Mouse (Mus musculus) cerebellum, adult 2 months (tissue): Measurements from ENCODE around the gene Angpt4. TPM values are rescaled to one million over a fixed set of nuclear protein-coding genes. Genes with fewer than 3 reads are reported as not detected.

Source experiments
- DNase-seq, 2 experiments: peaks; one replicate each; pipeline ENCODE4 v3.0.0; 2021
- H3K27ac ChIP-seq: fragments of 200-500 bp; 2 replicates; pipeline ENCODE4 v1.5.1; 2012; ENCODE audit warnings: low read length, control low read depth, inconsistent platforms; ENCODE audit not compliant: insufficient read depth
- H3K27me3 ChIP-seq: fragments of 200-500 bp; 2 replicates; pipeline ENCODE4 v1.6.1; 2012; ENCODE audit warnings: inconsistent platforms, mild to moderate bottlenecking, low read length, moderate library complexity; ENCODE audit not compliant: control insufficient read depth, insufficient read depth
- H3K4me1 ChIP-seq: fragments of 200-500 bp; 2 replicates; pipeline ENCODE4 v1.6.1; 2011; ENCODE audit warnings: low read length; ENCODE audit not compliant: control insufficient read depth, insufficient read depth
- H3K4me3 ChIP-seq: fragments of 200-500 bp; replicated peaks from 2 replicates; pipeline ENCODE3; 2011; ENCODE audit warnings: mild to moderate bottlenecking, low read depth, low read length, control low read depth; ENCODE audit not compliant: insufficient read depth
- CTCF ChIP-seq: fragments of 200-500 bp; IDR thresholded peaks from 2 replicates; pipeline ENCODE4 v1.5.1; 2011; ENCODE audit warnings: low read depth, mild to moderate bottlenecking, control low read depth, low read length, moderate library complexity, borderline replicate concordance; ENCODE audit not compliant: insufficient read depth
- POLR2A ChIP-seq: fragments of 200-500 bp; IDR thresholded peaks from 2 replicates; pipeline ENCODE4 v1.6.1; 2011; ENCODE audit warnings: low read length, control low read depth, borderline replicate concordance; ENCODE audit not compliant: insufficient read depth
- WGBS: fragments of 180-500 bp; shearing (Covaris S2); methylation state at CpG from one replicate; pipeline ENCODE4 v1.1.7; 2018; 5-methylcytosine and 5-hydroxymethylcytosine counted together
- polyA plus RNA-seq: library from polyadenylated mRNA; depleted of rRNA; stranded (reverse); fragments of >200 nt; gene quantifications from 2 replicates; pipeline ENCODE4 v1.2.3, GENCODE M21; 2012

The Angpt4 gene
- polyA plus RNA-seq, 1 experiment = 0.23 TPM

DNA sequence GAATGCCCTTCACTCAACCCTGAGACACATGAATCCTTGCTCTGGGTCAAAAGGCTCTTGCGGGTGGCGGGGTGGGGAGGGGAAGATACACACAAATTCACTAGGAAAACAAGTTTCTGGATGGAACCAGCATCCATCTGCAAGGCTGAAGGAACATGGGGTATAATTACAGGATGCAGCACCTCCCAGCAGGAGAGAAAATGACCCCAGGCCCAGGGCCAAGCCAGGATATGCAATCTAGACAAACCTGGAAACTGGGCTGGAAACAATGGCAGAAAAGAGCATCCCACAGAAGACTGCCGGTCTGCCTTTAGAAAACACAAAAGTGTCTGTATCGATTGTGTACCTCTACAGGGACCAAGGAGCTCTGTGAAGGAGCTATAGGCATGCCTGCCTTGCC lies 7.1 kb upstream of the Angpt4 start:
- TF ChIP-seq POLR2A (no peak), CTCF (no peak)

DNA sequence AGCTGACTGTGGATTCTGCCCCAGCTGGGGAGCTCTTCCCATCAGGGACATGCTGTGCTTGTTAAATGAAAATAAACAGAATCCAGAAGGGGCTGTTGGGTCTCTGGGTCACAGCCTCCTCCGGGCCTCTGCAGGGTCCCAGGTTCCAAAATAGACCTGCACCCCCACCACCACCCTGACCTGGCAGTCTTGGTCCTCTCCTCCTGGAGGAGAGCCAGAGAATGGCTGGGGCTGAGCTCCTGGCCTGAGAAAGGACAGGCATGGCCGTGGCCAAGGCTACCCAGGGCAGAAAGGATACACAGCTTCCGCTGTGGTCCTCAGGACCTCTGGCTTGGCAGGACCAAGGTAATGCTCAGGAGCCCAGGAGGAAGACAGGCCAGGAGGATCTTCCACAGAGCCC lies 6.4 kb upstream of the Angpt4 start:
- 23% methylated on average over 3 of the region's 3 CpGs for WGBS
- no peaks in the 10 kb centered on the region for H3K27me3 ChIP-seq
- TF ChIP-seq CTCF (no peak), POLR2A (no peak)
- peak in 1 of 2 experiments; percentile 13 for DNase-seq
- peaks cover 4% of the 10 kb centered on the region for H3K4me1 ChIP-seq
- no peak overlapping the region for H3K4me3 ChIP-seq
- no peak overlapping the region for H3K27ac ChIP-seq

More for the DNA sequence above, 7.1 kb upstream of the Angpt4 start:
- Histone ChIP-seq H3K4me1 (peaks cover 4% of the 10 kb centered on the region), H3K27ac (no peak overlapping the region), H3K27me3 (no peaks in the 10 kb centered on the region), H3K4me3 (no peak overlapping the region)
- 54% methylated on average over 4 of the region's 4 CpGs for whole genome bisulfite sequencing
- DNase-seq = no peak

DNA sequence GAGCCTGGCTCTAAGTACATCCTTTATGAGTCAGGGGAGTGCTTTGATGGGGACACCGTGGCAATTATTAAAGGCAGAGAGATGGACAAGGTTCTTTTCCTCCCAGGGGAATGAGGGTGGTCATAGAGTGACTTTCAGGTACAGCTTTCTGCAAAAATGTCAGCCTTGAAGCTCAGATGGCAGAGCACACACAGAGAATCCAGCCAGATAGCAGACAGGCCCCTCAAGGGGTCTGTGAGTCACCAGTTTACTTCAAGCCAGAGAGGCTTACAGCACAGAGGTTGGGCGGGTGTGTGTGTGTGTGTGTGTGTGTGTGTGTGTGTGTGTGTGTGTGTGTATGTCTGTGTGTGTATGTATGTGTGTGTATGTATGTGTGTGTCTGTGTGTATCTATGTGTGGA lies 4.0 kb upstream of the Angpt4 start:
- Histone ChIP-seq H3K27ac (no peak overlapping the region), H3K27me3 (no peaks in the 10 kb centered on the region), H3K4me1 (peaks cover 4% of the 10 kb centered on the region), H3K4me3 (no peak overlapping the region)
- TF ChIP-seq CTCF = no peak
- TF ChIP-seq POLR2A = no peak
- 74% methylated on average over 2 of the region's 2 CpGs for WGBS
- DNase-seq = no peak

DNA sequence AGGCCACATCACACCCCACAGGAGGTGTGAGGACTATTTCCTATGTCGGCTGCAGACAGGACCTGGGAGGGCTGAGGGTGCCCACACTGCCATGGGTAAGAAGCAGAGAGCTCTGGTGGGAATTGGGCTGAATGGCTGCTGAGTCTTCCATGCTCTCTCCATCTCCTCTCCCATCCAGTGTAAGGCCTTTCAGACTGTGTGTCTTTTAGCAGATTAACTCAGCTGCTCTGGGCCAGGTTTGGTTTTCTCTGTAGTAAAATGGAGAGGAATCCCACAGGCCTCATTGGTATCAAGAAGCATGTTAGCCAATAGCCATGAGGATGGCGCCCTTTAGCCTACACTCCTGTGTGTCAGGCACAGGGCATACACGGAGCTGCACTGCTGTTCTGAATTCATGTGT lies 1.6 kb upstream of the Angpt4 start:
- WGBS = 67% methylated on average over 3 of the region's 3 CpGs

DNA sequence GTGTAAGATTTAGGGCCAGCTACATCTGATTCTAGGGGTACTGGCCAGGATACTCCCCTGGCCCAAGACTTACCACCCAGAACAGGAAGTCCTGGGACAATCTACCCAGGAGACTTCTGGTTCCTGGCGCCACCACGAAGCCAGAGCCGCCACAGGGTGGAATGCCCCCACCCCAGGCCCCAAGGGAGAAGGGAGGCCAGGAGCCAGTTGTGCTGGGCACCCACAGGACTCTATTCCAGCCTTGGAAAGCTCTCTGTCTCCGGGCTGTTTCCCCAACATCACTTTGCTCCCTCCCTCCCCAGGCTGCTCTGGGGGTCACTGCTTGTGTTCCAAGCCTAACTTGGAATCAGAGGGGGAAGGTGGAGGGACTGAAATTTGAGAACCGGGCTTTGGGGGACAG lies 512 bp upstream of the Angpt4 start:
- H3K27ac ChIP-seq = no peak overlapping the region

More for the DNA sequence above, 1.6 kb upstream of the Angpt4 start:
- H3K27me3 ChIP-seq = no peaks in the 10 kb centered on the region
- no peak for TF ChIP-seq POLR2A
- TF ChIP-seq CTCF = no peak
- DNase-seq = no peak
- peaks cover 4% of the 10 kb centered on the region for H3K4me1 ChIP-seq
- no peak overlapping the region for H3K4me3 ChIP-seq
- H3K27ac ChIP-seq = no peak overlapping the region

DNA sequence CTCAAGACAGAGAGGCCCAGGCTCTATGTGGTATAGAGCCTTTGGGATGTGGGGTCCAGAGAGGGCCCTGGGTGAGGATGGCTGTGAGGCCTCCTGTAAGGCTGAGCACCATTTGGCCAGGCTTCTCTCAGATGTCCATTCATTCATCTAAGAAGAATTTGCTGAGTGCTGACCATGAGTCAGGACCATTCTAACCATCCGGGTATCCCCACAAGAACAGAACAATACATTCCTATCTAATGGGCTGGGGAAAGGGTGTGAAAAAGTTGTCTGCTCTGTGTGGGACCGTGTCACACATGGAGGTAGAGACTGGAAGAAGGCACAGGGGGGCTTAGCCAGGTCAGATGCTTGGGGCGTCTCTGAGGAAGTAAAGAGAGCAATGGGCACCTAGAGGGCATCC lies 741 bp downstream of the Angpt4 start:
- no peak for DNase-seq
- WGBS = 88% methylated on average over 3 of the region's 3 CpGs
- TF ChIP-seq POLR2A (no peak), CTCF (no peak)
- Histone ChIP-seq H3K27me3 (no peaks in the 10 kb centered on the region), H3K4me3 (no peak overlapping the region), H3K27ac (no peak overlapping the region), H3K4me1 (no peaks in the 10 kb centered on the region)

More for the DNA sequence above, 512 bp upstream of the Angpt4 start:
- 45% methylated on average over 5 of the region's 5 CpGs for WGBS
- Histone ChIP-seq H3K4me1 (no peaks in the 10 kb centered on the region), H3K27me3 (no peaks in the 10 kb centered on the region), H3K4me3 (no peak overlapping the region)
- DNase-seq = no peak
- TF ChIP-seq POLR2A = no peak
- TF ChIP-seq CTCF = no peak

DNA sequence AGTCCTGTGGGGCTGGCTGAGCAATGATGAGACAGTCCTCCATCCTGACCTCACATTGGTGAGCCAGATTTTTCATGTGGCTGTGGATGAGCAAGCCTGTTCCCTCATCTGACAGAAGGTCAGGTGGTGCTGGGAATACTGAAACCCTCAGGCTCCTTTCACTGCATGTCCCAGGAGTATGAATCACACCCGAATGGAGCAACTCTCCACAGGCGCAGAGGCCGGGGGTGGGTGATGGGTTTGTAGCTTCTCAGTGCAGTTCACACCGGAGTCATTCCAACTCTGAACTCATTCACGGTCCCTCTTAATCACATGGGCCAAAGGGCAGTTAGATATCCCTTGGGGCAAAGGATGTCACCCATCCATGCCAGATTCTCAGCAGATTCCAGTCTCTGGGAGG lies 3.1 kb downstream of the Angpt4 start:
- TF ChIP-seq POLR2A (no peak), CTCF (no peak)
- Histone ChIP-seq H3K27ac (no peak overlapping the region), H3K4me1 (no peaks in the 10 kb centered on the region), H3K27me3 (no peaks in the 10 kb centered on the region), H3K4me3 (no peak overlapping the region)
- no peak for DNase-seq
- 85% methylated on average over 5 of the region's 5 CpGs for WGBS

DNA sequence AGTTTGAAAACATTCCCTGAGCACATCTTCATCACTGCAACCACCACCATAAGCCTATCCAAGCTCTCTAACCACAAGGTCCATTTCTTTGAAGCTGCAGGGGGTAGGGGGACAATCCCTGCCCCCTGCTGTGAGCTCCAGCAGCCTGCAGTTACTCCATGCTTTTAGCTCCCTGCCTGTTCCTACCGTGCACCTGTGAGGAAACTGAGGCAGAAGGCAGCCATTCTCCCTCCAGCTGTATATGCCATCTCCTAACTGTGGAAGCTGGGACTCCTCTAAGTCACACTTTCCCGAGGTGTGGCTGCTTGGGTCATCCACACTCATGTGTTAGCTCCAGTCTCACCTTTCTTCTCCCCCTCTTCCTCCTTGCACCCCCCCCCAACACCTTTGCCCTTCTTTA lies 4.1 kb downstream of the Angpt4 start:
- 29% methylated on average over 2 of the region's 2 CpGs for WGBS
- no peak for TF ChIP-seq POLR2A
- TF ChIP-seq CTCF = no peak
- no peak for DNase-seq
- H3K4me3 ChIP-seq = no peak overlapping the region
- no peaks in the 10 kb centered on the region for H3K27me3 ChIP-seq
- H3K4me1 ChIP-seq = no peaks in the 10 kb centered on the region
- no peak overlapping the region for H3K27ac ChIP-seq
